Mouse (Mus musculus): ENCODE results near the gene Smad6.

DNA sequence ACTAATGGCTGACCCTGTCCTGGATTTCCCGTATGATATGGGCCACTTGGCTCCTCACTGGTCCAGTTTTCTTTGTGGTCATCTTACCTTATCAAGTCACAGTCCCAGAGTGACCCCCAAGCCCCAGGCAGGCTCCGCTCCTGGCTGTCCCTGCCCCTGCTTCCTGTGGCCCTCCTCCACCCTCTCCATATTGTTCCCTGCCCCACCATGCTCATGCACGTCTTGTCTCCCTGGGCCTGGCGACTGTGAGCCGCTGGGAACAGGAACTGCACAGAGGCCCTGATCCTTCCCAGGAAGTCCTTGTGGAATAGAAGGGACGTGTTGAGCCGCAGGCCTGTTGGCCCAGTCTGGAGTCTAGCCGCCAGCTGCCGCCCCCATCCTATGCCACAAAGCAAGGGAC is 33.3 kb upstream of the Smad6 start:
- TF ChIP-seq CTCF (IDR thresholded peaks at IDR 0.05; ENCODE audit: borderline replicate concordance, control insufficient read depth, extremely low read depth, insufficient read depth, low read length, poor library complexity) (no peak), POLR2A (IDR thresholded peaks at IDR 0.05; ENCODE audit: control insufficient read depth, extremely low read depth, insufficient read depth, low read length, poor library complexity) (no peak)
